Mouse (Mus musculus) liver, embryonic 16.5 days (tissue): ENCODE results near the gene Ctnna2. TPM values are rescaled to one million over a fixed set of nuclear protein-coding genes. Genes with fewer than 3 reads are reported as not detected.

ENCODE experiments used
- ATAC-seq: fragments of 200-750 bp; cut with Nextera tagmentation; 2 replicates; pipeline ENCODE4 v1.8.0; 2017; ENCODE audit warnings: low read depth, mild to moderate bottlenecking, moderate number of reproducible peaks, moderate library complexity
- H3K27ac ChIP-seq: fragments of 300-500 bp; sonication (generic); 2 replicates; pipeline ENCODE4 v1.5.1; 2014; ENCODE audit warnings: mild to moderate bottlenecking, low read length
- H3K27me3 ChIP-seq: fragments of 300-500 bp; sonication (generic); 2 replicates; pipeline ENCODE4 v1.6.1; 2014; ENCODE audit warnings: low read depth, low read length, mixed read lengths; ENCODE audit not compliant: control insufficient read depth, insufficient read depth
- H3K36me3 ChIP-seq: fragments of 300-500 bp; sonication (generic); 2 replicates; pipeline ENCODE4 v1.6.1; 2014; ENCODE audit warnings: mild to moderate bottlenecking; ENCODE audit not compliant: control insufficient read depth, insufficient read depth
- H3K4me1 ChIP-seq: fragments of 300-500 bp; sonication (generic); 2 replicates; pipeline ENCODE4 v1.6.1; 2014; ENCODE audit warnings: low read depth, low read length, mixed read lengths; ENCODE audit not compliant: control insufficient read depth
- H3K4me2 ChIP-seq: fragments of 300-500 bp; sonication (generic); 2 replicates; pipeline ENCODE4 v1.6.1; 2014; ENCODE audit warnings: low read depth, low read length, mixed read lengths
- H3K4me3 ChIP-seq: fragments of 300-500 bp; sonication (generic); 2 replicates; pipeline ENCODE4 v1.5.1; 2014; ENCODE audit warnings: low read depth, mild to moderate bottlenecking, low read length
- H3K9ac ChIP-seq: fragments of 300-500 bp; sonication (generic); 2 replicates; pipeline ENCODE4 v1.6.1; 2014; ENCODE audit warnings: low read depth, low read length
- H3K9me3 ChIP-seq: fragments of 300-500 bp; sonication (generic); replicated peaks from 2 replicates; pipeline ENCODE4 v1.6.1; 2016; ENCODE audit warnings: low read length; ENCODE audit not compliant: control insufficient read depth
- WGBS: fragments of 180-500 bp; shearing (Covaris S2); extraction: QIAGEN DNeasy Blood & Tissue Kit; methylation state at CpG from one replicate; pipeline ENCODE4 v1.1.7; 2014; ENCODE audit not compliant: insufficient replicate concordance; 5-methylcytosine and 5-hydroxymethylcytosine counted together
- polyA plus RNA-seq: library from polyadenylated mRNA; unstranded; fragments of >200 nt; fragmentation: Nextera tagmentation; extraction: Ambion mirVana; gene quantifications from 2 replicates; pipeline ENCODE4 v1.2.1, GENCODE M21; 2015

The Ctnna2 gene
- polyA plus RNA-seq, 1 experiment from 2014 or later = 0.12 TPM

DNA sequence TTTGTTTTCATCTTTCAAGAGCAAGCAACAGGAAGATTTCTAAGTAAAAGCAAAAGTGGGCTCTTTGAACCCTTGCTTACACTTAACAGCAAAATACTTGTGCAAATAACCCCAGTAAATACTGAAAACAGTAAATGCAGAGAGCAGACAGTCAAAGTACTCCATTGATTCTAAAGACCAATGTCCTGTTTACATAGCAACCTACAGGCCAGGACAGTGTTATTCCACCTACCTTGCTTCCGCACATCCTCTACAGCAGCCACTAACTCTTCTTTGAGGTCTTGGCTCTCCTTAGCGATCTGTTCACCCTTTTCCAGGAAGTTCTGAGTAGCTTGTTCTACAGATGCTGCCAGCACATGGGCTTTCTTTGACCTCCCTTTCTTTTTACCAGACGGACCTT is 221.3 kb downstream of the Ctnna2 start:
- H3K9me3 ChIP-seq = no peaks in the 10 kb centered on the region
- ATAC-seq = peak; percentile 74
- no peaks in the 10 kb centered on the region for H3K4me1 ChIP-seq
- no peak overlapping the region for H3K4me2 ChIP-seq
- H3K9ac ChIP-seq = no peak overlapping the region
- H3K36me3 ChIP-seq = no peaks in the 10 kb centered on the region
- WGBS = 49% methylated on average over 3 of the region's 3 CpGs
- no peaks in the 10 kb centered on the region for H3K27me3 ChIP-seq
- H3K4me3 ChIP-seq = no peak overlapping the region
- no peak overlapping the region for H3K27ac ChIP-seq

DNA sequence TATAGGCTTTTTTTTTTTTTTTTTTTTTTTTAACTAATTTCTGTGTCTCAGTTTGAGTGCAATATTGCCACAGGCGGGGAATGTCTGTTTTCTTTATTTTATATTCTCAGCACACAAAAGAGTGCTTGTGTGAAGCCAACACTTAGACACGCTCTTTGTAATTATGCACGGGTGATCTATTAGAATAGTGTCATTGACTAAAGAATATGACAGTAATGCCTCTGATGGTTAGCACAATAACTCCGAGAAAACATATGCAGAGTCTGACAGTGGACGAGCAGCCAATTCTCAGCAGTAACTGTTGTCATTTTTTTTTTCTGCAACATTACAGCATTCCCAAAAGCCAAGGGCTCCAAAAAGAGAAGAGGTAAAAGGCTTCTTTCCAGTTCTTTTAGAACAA is 234.1 kb downstream of the Ctnna2 start:
- H3K36me3 ChIP-seq = no peaks in the 10 kb centered on the region
- no peak overlapping the region for H3K9ac ChIP-seq
- H3K4me3 ChIP-seq = no peak overlapping the region
- 64% methylated on average over 5 of the region's 5 CpGs for WGBS
- no peaks in the 10 kb centered on the region for H3K4me1 ChIP-seq
- H3K9me3 ChIP-seq = no peaks in the 10 kb centered on the region
- H3K27me3 ChIP-seq = no peaks in the 10 kb centered on the region
- no peak overlapping the region for H3K27ac ChIP-seq
- ATAC-seq = no peak
- H3K4me2 ChIP-seq = no peak overlapping the region

DNA sequence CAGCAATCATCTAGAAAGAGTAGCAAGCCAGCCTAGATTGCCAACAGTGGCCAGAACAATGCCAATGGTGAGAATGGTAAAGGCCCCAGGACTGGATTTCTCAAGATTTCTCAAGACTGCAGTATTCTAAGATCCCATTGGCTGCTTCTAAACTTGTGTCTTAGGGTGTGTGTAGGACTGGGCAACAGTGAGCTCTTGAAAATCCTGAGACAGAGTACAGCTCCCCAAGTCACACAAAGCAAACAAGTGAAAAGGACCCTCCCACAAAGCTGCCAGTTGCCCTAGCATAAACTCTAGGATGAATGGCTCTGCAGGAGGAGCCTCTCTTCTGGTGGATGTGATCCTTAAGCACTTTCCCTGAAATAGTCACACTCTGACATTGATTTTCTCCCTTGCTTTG is 235.8 kb downstream of the Ctnna2 start:
- Histone ChIP-seq H3K27me3 (no peaks in the 10 kb centered on the region), H3K27ac (no peak overlapping the region), H3K36me3 (no peaks in the 10 kb centered on the region), H3K4me1 (no peaks in the 10 kb centered on the region), H3K9ac (no peak overlapping the region), H3K4me2 (no peak overlapping the region), H3K4me3 (no peak overlapping the region), H3K9me3 (no peaks in the 10 kb centered on the region)
- ATAC-seq = no peak

DNA sequence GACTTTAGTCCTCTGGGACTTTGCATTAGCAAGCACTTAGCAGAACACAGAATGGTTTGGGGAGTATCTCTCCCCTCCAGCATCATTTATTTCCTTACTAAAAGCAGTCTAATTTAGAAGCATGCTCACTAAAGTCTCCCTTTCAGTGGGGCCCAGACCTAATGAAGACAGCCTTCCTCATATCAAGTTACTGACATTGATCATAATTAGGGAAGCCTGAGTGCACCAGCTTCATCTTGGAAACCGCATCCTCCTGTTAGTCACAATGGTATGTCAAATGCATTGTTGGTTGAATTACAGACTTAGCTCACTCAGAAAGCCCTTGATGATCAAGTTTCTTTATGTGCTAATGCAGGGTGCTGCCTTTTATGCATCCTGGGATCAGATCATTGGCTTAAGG is 236.5 kb downstream of the Ctnna2 start:
- H3K4me2 ChIP-seq = no peak overlapping the region
- H3K4me3 ChIP-seq = no peak overlapping the region
- H3K9me3 ChIP-seq = no peaks in the 10 kb centered on the region
- no peaks in the 10 kb centered on the region for H3K27me3 ChIP-seq
- no peak overlapping the region for H3K27ac ChIP-seq
- H3K36me3 ChIP-seq = no peaks in the 10 kb centered on the region
- 48% methylated on average over 1 of the region's 1 CpGs for WGBS
- H3K9ac ChIP-seq = no peak overlapping the region
- no peak for ATAC-seq
- no peaks in the 10 kb centered on the region for H3K4me1 ChIP-seq

DNA sequence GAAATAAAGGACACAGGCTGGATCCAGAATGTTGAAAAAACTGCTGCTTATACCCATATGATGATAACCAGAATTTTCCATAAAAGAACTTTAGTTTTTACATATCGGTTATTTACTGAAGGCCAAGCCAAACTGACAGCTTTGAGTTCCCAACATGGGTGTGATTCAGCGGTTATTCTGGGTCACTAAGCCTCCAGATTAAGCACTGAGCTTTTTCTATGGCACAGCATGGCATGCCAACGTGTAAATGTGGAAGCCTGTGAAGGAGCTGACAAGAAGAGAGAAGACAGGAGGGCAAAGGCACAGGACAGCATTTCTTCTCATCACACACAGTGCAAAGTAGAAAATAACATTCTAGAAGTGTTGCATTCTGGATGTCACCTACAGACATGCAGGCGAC is 240.9 kb downstream of the Ctnna2 start:
- no peak for ATAC-seq
- H3K36me3 ChIP-seq = no peaks in the 10 kb centered on the region
- H3K27ac ChIP-seq = no peak overlapping the region
- no peaks in the 10 kb centered on the region for H3K9me3 ChIP-seq
- 56% methylated on average over 4 of the region's 4 CpGs for WGBS
- H3K27me3 ChIP-seq = no peaks in the 10 kb centered on the region
- H3K4me1 ChIP-seq = no peaks in the 10 kb centered on the region
- no peak overlapping the region for H3K4me2 ChIP-seq
- H3K9ac ChIP-seq = no peak overlapping the region
- no peak overlapping the region for H3K4me3 ChIP-seq

DNA sequence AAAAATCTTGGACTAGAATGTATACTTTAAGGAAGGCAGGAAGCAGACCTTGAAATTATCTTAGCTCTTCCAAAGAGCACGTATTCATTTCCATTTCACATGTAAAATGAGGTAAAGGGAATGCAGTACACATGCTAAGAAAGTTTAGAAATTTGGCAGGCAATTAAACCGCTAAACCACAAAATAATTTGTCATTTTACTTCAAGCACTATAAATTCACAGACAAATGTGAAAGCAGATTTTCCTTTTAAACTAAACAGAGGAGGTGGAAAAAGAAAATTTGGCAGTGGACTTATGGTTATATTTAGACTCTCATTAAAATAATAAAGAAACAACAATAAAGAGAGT is 254.6 kb downstream of the Ctnna2 start:
- Histone ChIP-seq H3K4me1 (no peaks in the 10 kb centered on the region), H3K4me2 (no peak overlapping the region), H3K36me3 (no peaks in the 10 kb centered on the region), H3K4me3 (no peak overlapping the region), H3K9ac (no peak overlapping the region), H3K27ac (no peak overlapping the region), H3K27me3 (no peaks in the 10 kb centered on the region), H3K9me3 (no peaks in the 10 kb centered on the region)
- no peak for ATAC-seq
- 61% methylated on average over 2 of the region's 2 CpGs for WGBS

DNA sequence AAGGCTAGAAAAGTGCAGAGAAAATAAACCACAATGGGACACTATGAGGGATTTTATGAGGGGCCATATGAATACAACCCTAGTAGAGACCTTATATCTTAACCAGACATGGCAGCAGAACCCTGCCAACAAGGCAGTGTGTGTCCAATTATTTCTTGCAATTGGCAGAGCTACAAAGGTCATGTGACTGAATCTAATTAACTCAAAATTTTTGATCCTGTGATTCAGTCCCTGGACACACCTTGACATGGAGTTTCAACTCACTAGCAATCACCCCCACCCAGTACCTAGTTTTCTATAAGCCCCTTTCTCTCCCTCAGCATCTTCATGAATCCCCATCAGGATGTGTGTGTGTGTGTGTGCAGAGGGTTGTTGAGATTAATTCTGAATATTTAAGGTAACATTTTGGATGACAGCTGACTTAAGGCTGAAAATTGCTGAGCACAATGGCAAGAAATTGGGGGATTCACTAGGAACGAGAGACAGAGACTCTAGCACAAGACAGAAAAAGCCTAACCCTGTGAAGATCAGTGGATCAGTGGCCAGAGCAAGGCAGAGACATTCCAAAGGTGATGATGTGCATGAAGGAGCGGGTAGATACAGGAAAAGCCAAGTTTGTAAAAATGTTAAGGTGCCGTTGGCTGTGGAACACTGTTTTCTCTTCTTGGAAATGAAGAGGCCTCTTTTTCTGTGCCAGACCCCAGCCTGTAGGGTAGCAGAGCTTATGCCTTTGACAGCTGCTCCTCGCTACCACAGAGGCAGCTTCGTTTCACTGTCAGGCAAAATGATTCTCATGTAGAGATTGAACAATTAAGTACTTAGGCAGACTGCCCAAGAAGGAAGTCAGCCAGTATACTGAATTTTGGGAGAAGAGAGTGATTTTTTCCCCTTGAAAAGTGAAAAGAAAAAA is 255.2 kb downstream of the Ctnna2 start:
- H3K9me3 ChIP-seq = no peaks in the 10 kb centered on the region
- H3K27me3 ChIP-seq = no peaks in the 10 kb centered on the region
- no peak overlapping the region for H3K4me2 ChIP-seq
- no peak for ATAC-seq
- no peaks in the 10 kb centered on the region for H3K36me3 ChIP-seq
- no peak overlapping the region for H3K27ac ChIP-seq
- WGBS = 45% methylated on average over 5 of the region's 5 CpGs
- H3K4me3 ChIP-seq = no peak overlapping the region
- no peak overlapping the region for H3K9ac ChIP-seq
- no peaks in the 10 kb centered on the region for H3K4me1 ChIP-seq

DNA sequence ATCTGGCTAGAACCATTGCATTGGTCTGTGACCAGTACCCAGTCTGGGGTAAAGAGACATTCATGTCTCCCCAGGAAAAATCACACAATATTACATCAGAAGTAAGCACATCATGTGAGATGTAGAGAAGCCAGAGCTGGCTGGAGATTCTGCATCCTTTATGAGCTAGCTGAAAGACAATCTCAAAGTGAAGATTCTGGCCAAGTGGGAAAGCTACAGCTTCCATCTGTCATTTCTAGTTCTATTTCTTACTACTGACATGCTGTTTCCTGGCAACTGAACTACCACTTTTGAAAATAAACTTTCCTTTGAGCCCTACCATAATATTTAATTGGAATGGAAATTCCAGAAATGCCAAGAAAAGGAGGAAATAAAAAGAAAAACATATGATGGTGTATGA is 285.4 kb downstream of the Ctnna2 start:
- no peaks in the 10 kb centered on the region for H3K36me3 ChIP-seq
- H3K4me2 ChIP-seq = no peak overlapping the region
- no peaks in the 10 kb centered on the region for H3K4me1 ChIP-seq
- no peaks in the 10 kb centered on the region for H3K27me3 ChIP-seq
- H3K9me3 ChIP-seq = no peaks in the 10 kb centered on the region
- H3K4me3 ChIP-seq = no peak overlapping the region
- H3K9ac ChIP-seq = no peak overlapping the region
- H3K27ac ChIP-seq = no peak overlapping the region
- no peak for ATAC-seq

DNA sequence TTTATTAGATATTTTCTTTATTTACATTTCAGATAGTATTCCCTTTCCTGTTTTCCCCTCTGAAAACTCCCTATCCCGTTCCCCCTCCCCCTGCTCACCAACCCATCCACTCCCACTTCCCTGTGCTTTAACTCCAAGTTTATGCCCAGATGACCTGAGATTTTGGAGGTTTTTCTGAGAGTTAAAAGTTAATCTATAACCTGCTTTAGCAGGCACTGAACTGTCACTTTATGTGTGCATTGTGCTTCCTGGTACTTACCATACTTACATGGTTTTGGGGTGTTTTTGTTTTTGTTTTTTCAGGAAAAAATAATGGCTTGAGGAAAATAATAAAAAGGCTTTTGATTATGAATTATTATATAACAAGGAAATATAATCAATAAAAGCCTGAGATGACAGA is 292.3 kb downstream of the Ctnna2 start:
- no peak overlapping the region for H3K4me3 ChIP-seq
- no peak overlapping the region for H3K4me2 ChIP-seq
- no peaks in the 10 kb centered on the region for H3K27me3 ChIP-seq
- H3K36me3 ChIP-seq = no peaks in the 10 kb centered on the region
- 41% methylated on average over 1 of the region's 1 CpGs for WGBS
- no peak overlapping the region for H3K27ac ChIP-seq
- H3K9ac ChIP-seq = no peak overlapping the region
- no peaks in the 10 kb centered on the region for H3K4me1 ChIP-seq
- H3K9me3 ChIP-seq = no peaks in the 10 kb centered on the region
- no peak for ATAC-seq
